Mouse (Mus musculus) G1E (cell line): Measurements from ENCODE around the gene Ntm. TPM values are rescaled to one million over a fixed set of nuclear protein-coding genes. Genes with fewer than 3 reads are reported as not detected.

ENCODE experiments used
- ATAC-seq: 2 replicates; pipeline ENCODE4 v1.8.0; 2016; ENCODE audit warnings: mild to moderate bottlenecking; ENCODE audit not compliant: insufficient number of reproducible peaks, poor library complexity, low FRiP score, severe bottlenecking; ENCODE audit errors: extremely low read depth
- DNase-seq: peaks from one replicate; pipeline ENCODE4 v3.0.0; 2012; ENCODE audit warnings: low spot score
- H3K27me3 ChIP-seq: 2 replicates; pipeline ENCODE4 v1.6.1; 2012; ENCODE audit warnings: mild to moderate bottlenecking, low read length, inconsistent platforms; ENCODE audit not compliant: insufficient read depth
- H3K36me3 ChIP-seq: replicated peaks from 2 replicates; pipeline ENCODE3; 2012; ENCODE audit warnings: mild to moderate bottlenecking, inconsistent platforms
- H3K4me1 ChIP-seq: 2 replicates; pipeline ENCODE4 v1.6.1; 2012; ENCODE audit warnings: low read depth, low read length, inconsistent platforms, mixed read lengths; ENCODE audit not compliant: insufficient read depth
- H3K4me3 ChIP-seq: 2 replicates; pipeline ENCODE4 v1.5.1; 2012; ENCODE audit warnings: low read depth, mild to moderate bottlenecking, inconsistent platforms, low read length, moderate library complexity, mixed read lengths
- H3K9me3 ChIP-seq: replicated peaks from 2 replicates; pipeline ENCODE4 v1.6.1; 2012; ENCODE audit warnings: inconsistent platforms
- CTCF ChIP-seq: IDR thresholded peaks from 2 replicates; pipeline ENCODE4 v1.5.1; 2012; ENCODE audit warnings: low read depth, low read length, inconsistent platforms, mixed read lengths
- GATA1 ChIP-seq: IDR thresholded peaks from 2 replicates; pipeline ENCODE4 v1.6.1; 2012; ENCODE audit warnings: borderline replicate concordance, low read length, inconsistent platforms, mixed read lengths
- GATA2 ChIP-seq: IDR thresholded peaks from 2 replicates; pipeline ENCODE4 v1.6.1; 2012; ENCODE audit warnings: low read depth, low read length, inconsistent platforms, borderline replicate concordance
- POLR2AphosphoS5 ChIP-seq: IDR thresholded peaks from 2 replicates; pipeline ENCODE4 v1.6.1; 2012; ENCODE audit warnings: low read depth, low read length, inconsistent platforms; ENCODE audit not compliant: insufficient replicate concordance
- TAL1 ChIP-seq: conservative IDR thresholded peaks from 2 replicates; pipeline ENCODE4 v1.6.1; 2012; ENCODE audit warnings: low read depth, low read length, inconsistent platforms, mixed read lengths
- polyA plus RNA-seq: library from polyadenylated mRNA; stranded (reverse); fragments of >175 nt; gene quantifications from 2 replicates; pipeline ENCODE4 v1.2.3, GENCODE M21; 2012
- total RNA-seq, 2 experiments: library from RNA; stranded (forward) in 1 of 2; stranded (reverse) in 1 of 2; fragments of 200-1000 nt in 1 of 2; fragments of >200 nt in 1 of 2; fragmentation: Nextera tagmentation in 1 of 2; gene quantifications; 2 replicates each; pipeline ENCODE4 v1.2.3; 2014 to 2017

Ntm gene
- total and polyA plus RNA-seq, 3 experiments: 0.11 TPM; not detected in 2

- no peaks in the 10 kb centered on the region for H3K4me1 ChIP-seq
- no peak for TF ChIP-seq POLR2AphosphoS5
- no peak for TF ChIP-seq GATA1
- TF ChIP-seq CTCF: no peak
- TF ChIP-seq GATA2: no peak
- TF ChIP-seq TAL1: no peak
- no peaks in the 10 kb centered on the region for H3K27me3 ChIP-seq
- DNase-seq (no peak), ATAC-seq (no peak)
- H3K9me3 ChIP-seq: peaks cover 8% of the 10 kb centered on the region; the same call in 1 of the 2 replicates
- no peaks in the 10 kb centered on the region for H3K36me3 ChIP-seq
- no peak overlapping the region for H3K4me3 ChIP-seq
These were observed 523.5 kb downstream of the Ntm start for GRCm38 (mm10) chr9:29439401-29439800.

- peaks cover 14% of the 10 kb centered on the region for H3K9me3 ChIP-seq
These were observed 528.3 kb downstream of the Ntm start for GRCm38 (mm10) chr9:29434611-29435010.

GRCm38 (mm10) chr9:29433910-29434309, 529.0 kb downstream of the Ntm start:
- H3K27me3 ChIP-seq: no peaks in the 10 kb centered on the region
- DNase-seq (no peak), ATAC-seq (no peak)
- peaks cover 18% of the 10 kb centered on the region for H3K9me3 ChIP-seq
- no peaks in the 10 kb centered on the region for H3K36me3 ChIP-seq
- no peak for TF ChIP-seq POLR2AphosphoS5
- no peak for TF ChIP-seq GATA1
- no peak for TF ChIP-seq TAL1
- TF ChIP-seq CTCF: no peak
- TF ChIP-seq GATA2: no peak
- no peak overlapping the region for H3K4me3 ChIP-seq
- H3K4me1 ChIP-seq: no peaks in the 10 kb centered on the region

More at GRCm38 (mm10) chr9:29434611-29435010, 528.3 kb downstream of the Ntm start:
- Histone ChIP-seq H3K4me1 (no peaks in the 10 kb centered on the region), H3K4me3 (no peak overlapping the region), H3K36me3 (no peaks in the 10 kb centered on the region), H3K27me3 (no peaks in the 10 kb centered on the region)
- DNase-seq: no peak
- ATAC-seq: no peak
- TF ChIP-seq GATA2: no peak
- no peak for TF ChIP-seq TAL1
- TF ChIP-seq POLR2AphosphoS5: no peak
- TF ChIP-seq GATA1: no peak
- no peak for TF ChIP-seq CTCF

- ATAC-seq (no peak), DNase-seq (no peak)
- H3K36me3 ChIP-seq: no peaks in the 10 kb centered on the region
- no peak overlapping the region for H3K4me3 ChIP-seq
- H3K9me3 ChIP-seq: peaks cover 21% of the 10 kb centered on the region
- H3K27me3 ChIP-seq: no peaks in the 10 kb centered on the region
- no peak for TF ChIP-seq GATA1
- no peak for TF ChIP-seq POLR2AphosphoS5
- no peak for TF ChIP-seq CTCF
- no peak for TF ChIP-seq GATA2
- TF ChIP-seq TAL1: no peak
- no peaks in the 10 kb centered on the region for H3K4me1 ChIP-seq
These were observed 529.8 kb downstream of the Ntm start for GRCm38 (mm10) chr9:29433156-29433555.

GRCm38 (mm10) chr9:29431590-29431989, 531.4 kb downstream of the Ntm start:
- DNase-seq (no peak), ATAC-seq (no peak)
- TF ChIP-seq GATA2 (no peak), GATA1 (no peak), TAL1 (no peak), POLR2AphosphoS5 (no peak), CTCF (no peak)
- H3K4me1 ChIP-seq: no peaks in the 10 kb centered on the region
- H3K36me3 ChIP-seq: no peaks in the 10 kb centered on the region
- peaks cover 20% of the 10 kb centered on the region for H3K9me3 ChIP-seq
- H3K27me3 ChIP-seq: no peaks in the 10 kb centered on the region
- no peak overlapping the region for H3K4me3 ChIP-seq

- ATAC-seq: no peak
- no peak for TF ChIP-seq TAL1
- TF ChIP-seq POLR2AphosphoS5: no peak
- TF ChIP-seq GATA2: no peak
- TF ChIP-seq CTCF: no peak
- TF ChIP-seq GATA1: no peak
- no peak for DNase-seq
- Histone ChIP-seq H3K4me3 (no peak overlapping the region), H3K27me3 (no peaks in the 10 kb centered on the region), H3K4me1 (no peaks in the 10 kb centered on the region), H3K36me3 (no peaks in the 10 kb centered on the region), H3K9me3 (peaks cover 20% of the 10 kb centered on the region)
These were observed 532.8 kb downstream of the Ntm start for GRCm38 (mm10) chr9:29430189-29430588.
